Mouse (Mus musculus) forebrain, embryonic 11.5 days (tissue): ENCODE data around the gene Olfr132. TPM values are rescaled to one million over a fixed set of nuclear protein-coding genes. Genes with fewer than 3 reads are reported as not detected.
"Not testable (repeated sequence)": the region's sequence is repeated elsewhere in the genome, so short reads cannot be mapped to it uniquely, and the experiment has no call there.

Experiments
- ATAC-seq: fragments of 200-750 bp; cut with Nextera tagmentation; replicated peaks from 2 replicates; pipeline ENCODE4 v1.8.0; 2017; ENCODE audit warnings: moderate TSS enrichment; ENCODE audit not compliant: low FRiP score
- DNase-seq: peaks from one replicate; pipeline ENCODE4 v3.0.0-alpha.2; 2017; ENCODE audit warnings: low spot score
- H3K27ac ChIP-seq: fragments of 300-500 bp; sonication (generic); 2 replicates; pipeline ENCODE4 v1.5.1; 2014; ENCODE audit warnings: low read depth, low read length
- H3K27me3 ChIP-seq: fragments of 300-500 bp; sonication (generic); 2 replicates; pipeline ENCODE4 v1.6.1; 2014; ENCODE audit warnings: mild to moderate bottlenecking, low read length, mixed read lengths; ENCODE audit not compliant: control insufficient read depth, insufficient read depth
- H3K36me3 ChIP-seq: fragments of 300-500 bp; sonication (generic); 2 replicates; pipeline ENCODE4 v1.6.1; 2014; ENCODE audit warnings: mild to moderate bottlenecking, low read length, moderate library complexity, mixed read lengths; ENCODE audit not compliant: control insufficient read depth, insufficient read depth
- H3K4me1 ChIP-seq: fragments of 300-500 bp; sonication (generic); replicated peaks from 2 replicates; pipeline ENCODE4 v1.6.1; 2014; ENCODE audit warnings: low read length, mixed read lengths; ENCODE audit not compliant: control insufficient read depth, insufficient read depth
- H3K4me2 ChIP-seq: fragments of 300-500 bp; sonication (generic); 2 replicates; pipeline ENCODE4 v1.6.1; 2014; ENCODE audit warnings: low read depth, mild to moderate bottlenecking, low read length, moderate library complexity, mixed read lengths; ENCODE audit not compliant: severe bottlenecking
- H3K4me3 ChIP-seq: fragments of 300-500 bp; sonication (generic); 2 replicates; pipeline ENCODE4 v1.5.1; 2014; ENCODE audit warnings: low read depth, low read length
- H3K9ac ChIP-seq: fragments of 300-500 bp; sonication (generic); 2 replicates; pipeline ENCODE4 v1.6.1; 2014; ENCODE audit warnings: low read length
- H3K9me3 ChIP-seq: fragments of 300-500 bp; sonication (generic); 2 replicates; pipeline ENCODE4 v1.6.1; 2016; ENCODE audit warnings: low read length, mixed read lengths; ENCODE audit not compliant: control insufficient read depth
- WGBS: fragments of 180-500 bp; shearing (Covaris S2); extraction: QIAGEN DNeasy Blood & Tissue Kit; methylation state at CpG from one replicate; pipeline ENCODE4 v1.1.7; 2014; 5-methylcytosine and 5-hydroxymethylcytosine counted together
- polyA plus RNA-seq: library from polyadenylated mRNA; unstranded; fragments of >200 nt; fragmentation: Nextera tagmentation; extraction: Ambion mirVana; gene quantifications from 2 replicates; pipeline ENCODE4 v1.2.1, GENCODE M21; 2014

Olfr132 gene
- polyA plus RNA-seq = not detected in 2 replicates

GRCm38 (mm10) chr17:38134426-38134825 lies at the start of gene Olfr132:
Gene Olfr132, minus strand, starts transcription at chr17:38134526.
- Histone ChIP-seq H3K9ac (no peak within 1 kb of the TSS), H3K4me2 (no peak within 1 kb of the TSS), H3K4me3 (no peak within 1 kb of the TSS), H3K36me3 (no peaks in the 10 kb centered on the region), H3K27ac (no peak within 1 kb of the TSS), H3K9me3 (no peaks in the 10 kb centered on the region), H3K4me1 (no peaks in the 10 kb centered on the region), H3K27me3 (no peaks in the 10 kb centered on the region)
- no peak for ATAC-seq
- no peak for DNase-seq
- WGBS = 63% methylated on average over 1 of the region's 1 CpGs

GRCm38 (mm10) chr17:38171088-38171487 lies 36.8 kb upstream of the Olfr132 start, which contains the start of gene Olfr134:
Gene Olfr134, plus strand, starts transcription at chr17:38171388.
- 80% methylated on average over 3 of the region's 3 CpGs for WGBS
- Histone ChIP-seq H3K4me3 (no peak within 1 kb of the TSS), H3K36me3 (no peaks in the 10 kb centered on the region), H3K9me3 (no peaks in the 10 kb centered on the region), H3K4me1 (no peaks in the 10 kb centered on the region), H3K27me3 (no peaks in the 10 kb centered on the region), H3K4me2 (no peak within 1 kb of the TSS), H3K9ac (no peak within 1 kb of the TSS), H3K27ac (no peak within 1 kb of the TSS)
- DNase-seq (no peak), ATAC-seq (no peak)

- Histone ChIP-seq H3K27me3 (no peaks in the 10 kb centered on the region), H3K36me3 (no peaks in the 10 kb centered on the region), H3K9ac (no peak within 1 kb of the TSS), H3K4me2 (no peak within 1 kb of the TSS), H3K4me1 (no peaks in the 10 kb centered on the region), H3K9me3 (no peaks in the 10 kb centered on the region), H3K27ac (no peak within 1 kb of the TSS), H3K4me3 (no peak within 1 kb of the TSS)
- 71% methylated on average over 2 of the region's 2 CpGs for WGBS
- DNase-seq = no peak
- ATAC-seq = no peak
Observed at GRCm38 (mm10) chr17:38144981-38145380, 10.7 kb upstream of the Olfr132 start, which contains the start of gene Olfr133. Gene Olfr133, plus strand, starts transcription at chr17:38145281.

GRCm38 (mm10) chr17:38125371-38125770 lies 9.0 kb downstream of the Olfr132 start:
- ATAC-seq, H3K9me3 ChIP-seq, H3K4me1 ChIP-seq, H3K9ac ChIP-seq, DNase-seq, H3K4me3 ChIP-seq, H3K27ac ChIP-seq, H3K4me2 ChIP-seq, H3K36me3 ChIP-seq, H3K27me3 ChIP-seq: not testable (repeated sequence)
- WGBS = 57% methylated on average over 3 of the region's 3 CpGs

- not testable (repeated sequence) for DNase-seq, H3K4me2 ChIP-seq, H3K9me3 ChIP-seq, H3K9ac ChIP-seq, H3K27me3 ChIP-seq, ATAC-seq, H3K4me1 ChIP-seq, H3K4me3 ChIP-seq, H3K36me3 ChIP-seq, H3K27ac ChIP-seq
- 85% methylated on average over 1 of the region's 1 CpGs for WGBS
Observed at GRCm38 (mm10) chr17:38124199-38124598, 10.1 kb downstream of the Olfr132 start.

- no peaks in the 10 kb centered on the region for H3K9me3 ChIP-seq
- no peaks in the 10 kb centered on the region for H3K4me1 ChIP-seq
- no peaks in the 10 kb centered on the region for H3K36me3 ChIP-seq
- H3K9ac ChIP-seq = no peak within 1 kb of the TSS
- no peak within 1 kb of the TSS for H3K4me2 ChIP-seq
- no peak within 1 kb of the TSS for H3K4me3 ChIP-seq
- DNase-seq (no peak), ATAC-seq (no peak)
- no peak within 1 kb of the TSS for H3K27ac ChIP-seq
- H3K27me3 ChIP-seq = no peaks in the 10 kb centered on the region
Observed at GRCm38 (mm10) chr17:38088593-38088992, 45.7 kb downstream of the Olfr132 start, which contains the start of gene Olfr131. Gene Olfr131, minus strand, starts transcription at chr17:38088693.

- no peaks in the 10 kb centered on the region for H3K4me1 ChIP-seq
- H3K27ac ChIP-seq = no peak overlapping the region
- H3K9me3 ChIP-seq = no peaks in the 10 kb centered on the region
- no peak overlapping the region for H3K4me3 ChIP-seq
- no peaks in the 10 kb centered on the region for H3K27me3 ChIP-seq
- no peaks in the 10 kb centered on the region for H3K36me3 ChIP-seq
- no peak overlapping the region for H3K9ac ChIP-seq
- no peak overlapping the region for H3K4me2 ChIP-seq
- DNase-seq (no peak), ATAC-seq (no peak)
- 95% methylated on average over 4 of the region's 4 CpGs for WGBS
Observed at GRCm38 (mm10) chr17:38082364-38082763, 52.0 kb downstream of the Olfr132 start.

Other genes with a start within 250 kb of the Olfr132 start
- gene Olfr127, start 234.1 kb downstream of the Olfr132 start, polyA plus RNA-seq = not detected in 2 replicates
- not detected in 2 replicates for gene Olfr128, start 214.0 kb downstream of the Olfr132 start, polyA plus RNA-seq
- gene Olfr761, start 181.4 kb downstream of the Olfr132 start, polyA plus RNA-seq = not detected in 2 replicates
- not detected in 2 replicates for gene Olfr129, start 74.4 kb downstream of the Olfr132 start, polyA plus RNA-seq
- gene Olfr130, start 70.6 kb downstream of the Olfr132 start, polyA plus RNA-seq = not detected in 2 replicates
- gene Olfr131, start 45.8 kb downstream of the Olfr132 start, polyA plus RNA-seq = not detected in 2 replicates
- not detected in 2 replicates for gene Olfr133, start 10.8 kb upstream of the Olfr132 start, polyA plus RNA-seq
- not detected in 2 replicates for gene Olfr134, start 36.9 kb upstream of the Olfr132 start, polyA plus RNA-seq
- not detected in 2 replicates for gene Olfr135, start 69.8 kb upstream of the Olfr132 start, polyA plus RNA-seq
- not detected in 2 replicates for gene Olfr138, start 126.5 kb upstream of the Olfr132 start, polyA plus RNA-seq
- not detected in 2 replicates for gene Olfr137, start 173.0 kb upstream of the Olfr132 start, polyA plus RNA-seq
- gene Olfr136, start 195.3 kb upstream of the Olfr132 start, polyA plus RNA-seq = not detected in 2 replicates